Mouse (Mus musculus): ENCODE data around the gene Slc43a3. TPM values are rescaled to one million over a fixed set of nuclear protein-coding genes. Genes with fewer than 3 reads are reported as not detected.

Slc43a3 gene
- polyA plus RNA-seq, 1 experiment from 2014 or later = 4.2 TPM

DNA sequence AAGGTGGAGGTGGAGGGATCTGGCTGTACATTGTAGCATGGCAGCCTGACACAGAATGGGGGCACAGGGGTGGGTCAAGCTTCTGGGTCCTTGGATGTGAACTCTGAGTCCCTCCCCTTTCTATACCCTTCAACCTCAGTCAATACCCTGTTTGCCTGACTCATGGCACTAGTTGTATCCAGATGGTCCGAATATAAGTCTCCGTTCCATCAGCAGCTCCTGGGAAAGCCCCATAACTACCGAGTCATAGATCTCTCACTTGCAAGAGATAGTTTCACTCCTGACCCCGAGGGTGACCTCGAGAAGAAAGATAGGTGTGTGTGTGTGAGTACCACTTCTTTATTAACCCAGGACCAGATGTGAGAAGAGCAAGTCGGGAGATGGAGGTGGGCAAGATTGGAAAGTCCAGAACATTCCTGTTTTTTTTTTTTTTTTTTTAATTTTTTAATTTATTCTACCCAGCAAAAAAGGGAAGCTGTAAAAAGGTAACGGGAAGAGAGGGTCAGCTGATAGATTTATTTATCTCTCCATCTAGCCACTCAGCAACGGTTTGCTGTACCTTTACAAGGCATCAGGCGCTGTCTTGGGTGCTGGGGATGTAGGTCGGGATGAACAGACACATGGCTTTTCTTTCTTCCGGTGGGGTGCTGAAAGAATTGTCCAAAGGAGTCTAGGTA lies 22.3 kb downstream of the Slc43a3 start:
- H3K9ac ChIP-seq (replicated peaks; ENCODE audit: low read length) = no peak overlapping the region
- no peak overlapping the region for H3K27ac ChIP-seq (replicated peaks; ENCODE audit: low read depth, low read length)
- DNase-seq (no peak), ATAC-seq (ENCODE audit: low FRiP score, low TSS enrichment) (no peak)
- H3K9me3 ChIP-seq (ENCODE audit: control insufficient read depth, low read length) = no peaks in the 10 kb centered on the region
- H3K4me1 ChIP-seq (ENCODE audit: control insufficient read depth, insufficient read depth, low read length) = peaks cover 8% of the 10 kb centered on the region
- WGBS = 93% methylated on average over 11 of the region's 11 CpGs
- H3K27me3 ChIP-seq (ENCODE audit: control insufficient read depth, insufficient read depth, low read length) = no peaks in the 10 kb centered on the region
- H3K4me3 ChIP-seq (replicated peaks; ENCODE audit: low read depth, low read length) = no peak overlapping the region
- H3K4me2 ChIP-seq (ENCODE audit: low read length) = no peak overlapping the region
- H3K36me3 ChIP-seq (ENCODE audit: control insufficient read depth, insufficient read depth, low read length) = no peaks in the 10 kb centered on the region

DNA sequence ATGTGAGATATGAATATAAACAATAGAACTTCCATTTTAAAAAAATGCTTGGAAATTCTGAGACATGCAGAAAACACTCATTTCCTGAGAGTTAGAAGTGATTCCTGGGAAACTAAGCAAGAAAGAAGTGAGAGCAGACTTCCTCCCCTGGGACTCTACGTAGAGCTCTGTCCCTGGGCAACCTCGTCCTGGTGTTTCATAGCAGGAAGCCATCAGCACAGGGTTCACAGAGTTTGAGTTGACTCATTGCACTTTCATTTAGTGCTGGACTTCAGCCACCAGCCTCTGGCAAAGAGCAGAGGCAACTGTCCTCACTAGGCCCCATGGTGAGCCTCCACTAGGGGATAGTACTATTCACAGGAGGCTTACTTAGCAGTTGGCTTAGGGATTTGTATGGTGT lies 24.9 kb downstream of the Slc43a3 start:
- Histone ChIP-seq H3K27ac (replicated peaks; ENCODE audit: low read depth, low read length) (no peak overlapping the region), H3K4me2 (ENCODE audit: low read length) (no peak overlapping the region), H3K9ac (replicated peaks; ENCODE audit: low read length) (no peak overlapping the region), H3K27me3 (ENCODE audit: control insufficient read depth, insufficient read depth, low read length) (no peaks in the 10 kb centered on the region), H3K4me1 (ENCODE audit: control insufficient read depth, insufficient read depth, low read length) (peaks cover 8% of the 10 kb centered on the region), H3K36me3 (ENCODE audit: control insufficient read depth, insufficient read depth, low read length) (no peaks in the 10 kb centered on the region), H3K9me3 (ENCODE audit: control insufficient read depth, low read length) (no peaks in the 10 kb centered on the region), H3K4me3 (replicated peaks; ENCODE audit: low read depth, low read length) (no peak overlapping the region)
- ATAC-seq (ENCODE audit: low FRiP score, low TSS enrichment) = no peak
- no peak for DNase-seq
- 82% methylated on average over 2 of the region's 2 CpGs for WGBS

DNA sequence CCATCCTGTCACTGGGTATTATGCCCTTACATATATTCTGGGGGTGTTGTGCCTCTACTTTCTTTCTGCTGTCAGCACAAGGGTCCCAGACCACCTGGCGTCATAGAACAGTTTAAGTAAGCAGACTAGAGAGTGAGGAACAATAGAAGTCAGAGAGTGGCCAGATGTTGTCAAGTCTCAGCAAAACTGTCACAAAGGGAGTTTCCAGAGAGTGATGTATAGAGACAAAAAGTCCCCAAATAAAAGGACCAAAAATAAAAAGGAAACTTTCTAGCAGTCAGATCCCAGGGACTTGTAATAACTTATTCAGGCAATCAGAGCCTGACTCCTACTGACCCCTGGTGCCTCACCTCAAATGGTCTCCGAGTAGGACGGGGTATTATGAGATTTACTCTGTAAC lies 25.5 kb downstream of the Slc43a3 start:
- Histone ChIP-seq H3K4me3 (replicated peaks; ENCODE audit: low read depth, low read length) (no peak overlapping the region), H3K27me3 (ENCODE audit: control insufficient read depth, insufficient read depth, low read length) (no peaks in the 10 kb centered on the region), H3K4me1 (ENCODE audit: control insufficient read depth, insufficient read depth, low read length) (peaks cover 8% of the 10 kb centered on the region), H3K4me2 (ENCODE audit: low read length) (no peak overlapping the region), H3K9me3 (ENCODE audit: control insufficient read depth, low read length) (no peaks in the 10 kb centered on the region), H3K36me3 (ENCODE audit: control insufficient read depth, insufficient read depth, low read length) (no peaks in the 10 kb centered on the region), H3K27ac (replicated peaks; ENCODE audit: low read depth, low read length) (no peak overlapping the region), H3K9ac (replicated peaks; ENCODE audit: low read length) (no peak overlapping the region)
- ATAC-seq (ENCODE audit: low FRiP score, low TSS enrichment) (no peak), DNase-seq (no peak)
- WGBS = 43% methylated on average over 3 of the region's 3 CpGs

DNA sequence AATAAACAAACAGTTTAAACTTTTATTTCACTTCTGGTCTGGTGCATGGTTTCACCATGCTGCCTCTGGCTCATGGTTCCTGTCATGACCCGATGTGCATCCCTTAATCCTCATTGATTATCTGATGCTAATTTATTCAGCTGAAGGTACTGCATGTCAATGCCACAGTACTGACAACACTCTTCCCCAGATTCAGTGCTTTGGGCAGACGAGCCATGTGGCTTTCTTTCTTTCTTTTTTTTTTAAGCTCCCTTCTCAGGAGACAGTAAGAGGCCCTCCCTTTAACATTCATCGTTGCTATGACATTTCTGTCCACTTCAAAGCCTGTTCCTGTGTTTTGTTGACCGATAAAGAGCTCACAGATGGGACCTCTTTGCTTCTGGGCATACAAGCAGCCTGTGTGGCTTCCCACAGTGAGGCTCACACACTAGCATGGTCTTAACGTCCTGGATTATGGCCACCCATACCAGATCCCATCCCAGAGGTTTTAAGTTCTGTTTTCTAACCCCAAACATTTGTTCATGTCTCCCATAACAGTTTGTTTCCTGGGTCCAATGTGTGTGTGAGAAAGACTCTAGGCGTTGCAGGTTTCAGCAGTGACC lies 26.6 kb downstream of the Slc43a3 start:
- ATAC-seq (ENCODE audit: low FRiP score, low TSS enrichment) (no peak), DNase-seq (peak; percentile 8)
- H3K27ac ChIP-seq (replicated peaks; ENCODE audit: low read depth, low read length) = no peak overlapping the region
- no peak overlapping the region for H3K9ac ChIP-seq (replicated peaks; ENCODE audit: low read length)
- no peak overlapping the region for H3K4me2 ChIP-seq (ENCODE audit: low read length)
- no peaks in the 10 kb centered on the region for H3K36me3 ChIP-seq (ENCODE audit: control insufficient read depth, insufficient read depth, low read length)
- H3K4me3 ChIP-seq (replicated peaks; ENCODE audit: low read depth, low read length) = no peak overlapping the region
- H3K4me1 ChIP-seq (ENCODE audit: control insufficient read depth, insufficient read depth, low read length) = peaks cover 8% of the 10 kb centered on the region
- no peaks in the 10 kb centered on the region for H3K9me3 ChIP-seq (ENCODE audit: control insufficient read depth, low read length)
- H3K27me3 ChIP-seq (ENCODE audit: control insufficient read depth, insufficient read depth, low read length) = no peaks in the 10 kb centered on the region
- 13% methylated on average over 6 of the region's 6 CpGs for WGBS

DNA sequence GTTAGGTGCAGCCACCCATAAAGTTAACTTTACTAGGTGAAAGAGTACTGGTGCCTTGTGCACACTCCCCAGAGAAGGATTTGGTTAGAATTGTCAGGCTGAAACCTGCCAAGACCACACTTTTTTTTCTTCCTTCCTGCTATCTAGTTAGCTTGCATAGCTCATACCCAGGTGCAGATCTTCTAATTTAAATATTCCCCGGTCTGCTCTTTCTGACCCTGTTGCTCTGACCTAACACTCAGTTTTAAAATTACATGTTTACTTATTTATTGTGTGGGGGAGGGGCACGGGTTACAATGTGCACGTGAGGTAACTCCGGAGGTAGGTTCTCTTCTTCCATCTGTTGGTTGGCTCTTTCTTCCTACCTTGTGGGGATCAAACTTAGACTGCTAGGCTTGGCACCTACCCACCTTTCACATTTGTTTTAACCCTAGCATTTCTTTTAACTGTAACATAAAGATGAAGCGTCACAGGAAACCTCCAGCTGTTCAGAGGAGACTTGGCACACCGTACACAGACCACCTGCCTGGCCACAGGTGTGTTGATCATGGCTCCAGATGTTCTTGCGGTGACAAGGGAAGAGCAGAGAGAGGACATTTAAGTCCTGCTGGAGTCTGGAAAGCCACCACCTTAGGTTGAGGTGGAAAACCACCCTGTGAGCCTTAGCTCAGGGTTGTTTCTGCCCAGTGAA lies 27.9 kb downstream of the Slc43a3 start:
- H3K9me3 ChIP-seq (ENCODE audit: control insufficient read depth, low read length) = no peaks in the 10 kb centered on the region
- H3K9ac ChIP-seq (replicated peaks; ENCODE audit: low read length) = no peak overlapping the region
- no peaks in the 10 kb centered on the region for H3K27me3 ChIP-seq (ENCODE audit: control insufficient read depth, insufficient read depth, low read length)
- H3K4me3 ChIP-seq (replicated peaks; ENCODE audit: low read depth, low read length) = no peak overlapping the region
- ATAC-seq (ENCODE audit: low FRiP score, low TSS enrichment) (no peak), DNase-seq (no peak)
- no peaks in the 10 kb centered on the region for H3K36me3 ChIP-seq (ENCODE audit: control insufficient read depth, insufficient read depth, low read length)
- WGBS = 92% methylated on average over 7 of the region's 7 CpGs
- no peak overlapping the region for H3K27ac ChIP-seq (replicated peaks; ENCODE audit: low read depth, low read length)
- no peak overlapping the region for H3K4me2 ChIP-seq (ENCODE audit: low read length)
- peaks cover 8% of the 10 kb centered on the region for H3K4me1 ChIP-seq (ENCODE audit: control insufficient read depth, insufficient read depth, low read length)

DNA sequence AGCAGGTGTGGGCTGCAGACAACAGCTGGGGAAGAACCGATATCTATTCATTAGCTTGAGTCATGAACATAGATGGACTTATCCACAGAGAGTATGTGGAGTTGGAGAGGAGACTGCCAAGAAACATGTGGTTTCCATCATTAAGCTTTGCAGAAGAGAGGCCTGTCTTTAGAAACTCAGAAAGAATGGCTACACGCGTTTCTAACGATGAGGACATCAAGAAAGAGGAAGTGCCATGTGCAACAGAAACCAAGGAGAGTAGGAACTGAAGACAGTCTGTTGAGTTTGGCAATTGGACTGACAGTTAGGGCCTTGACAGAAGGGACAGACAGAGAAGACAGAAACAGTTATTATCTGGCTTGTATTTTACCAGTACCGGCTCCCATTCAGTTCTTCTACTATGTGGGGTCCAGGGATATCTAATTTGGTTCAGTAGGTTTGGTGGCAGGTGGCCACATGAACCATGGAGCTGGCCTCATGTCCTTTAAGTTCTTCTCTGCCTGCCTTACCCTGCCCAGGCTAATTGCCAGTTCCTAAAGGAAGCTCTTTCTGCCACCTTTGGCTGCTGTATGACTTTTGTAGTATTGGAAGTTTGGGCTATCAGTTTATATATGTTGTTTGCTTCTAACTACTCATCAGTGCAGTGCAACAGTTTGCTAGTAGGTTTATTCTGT lies 31.1 kb downstream of the Slc43a3 start:
- H3K27ac ChIP-seq (replicated peaks; ENCODE audit: low read depth, low read length) = no peak overlapping the region
- no peaks in the 10 kb centered on the region for H3K27me3 ChIP-seq (ENCODE audit: control insufficient read depth, insufficient read depth, low read length)
- H3K9ac ChIP-seq (replicated peaks; ENCODE audit: low read length) = no peak overlapping the region
- DNase-seq = no peak
- H3K4me1 ChIP-seq (ENCODE audit: control insufficient read depth, insufficient read depth, low read length) = peaks cover 8% of the 10 kb centered on the region
- 94% methylated on average over 5 of the region's 5 CpGs for WGBS
- no peak overlapping the region for H3K4me3 ChIP-seq (replicated peaks; ENCODE audit: low read depth, low read length)
- H3K36me3 ChIP-seq (ENCODE audit: control insufficient read depth, insufficient read depth, low read length) = no peaks in the 10 kb centered on the region
- no peaks in the 10 kb centered on the region for H3K9me3 ChIP-seq (ENCODE audit: control insufficient read depth, low read length)
- ATAC-seq (ENCODE audit: low FRiP score, low TSS enrichment) = no peak
- H3K4me2 ChIP-seq (ENCODE audit: low read length) = no peak overlapping the region

DNA sequence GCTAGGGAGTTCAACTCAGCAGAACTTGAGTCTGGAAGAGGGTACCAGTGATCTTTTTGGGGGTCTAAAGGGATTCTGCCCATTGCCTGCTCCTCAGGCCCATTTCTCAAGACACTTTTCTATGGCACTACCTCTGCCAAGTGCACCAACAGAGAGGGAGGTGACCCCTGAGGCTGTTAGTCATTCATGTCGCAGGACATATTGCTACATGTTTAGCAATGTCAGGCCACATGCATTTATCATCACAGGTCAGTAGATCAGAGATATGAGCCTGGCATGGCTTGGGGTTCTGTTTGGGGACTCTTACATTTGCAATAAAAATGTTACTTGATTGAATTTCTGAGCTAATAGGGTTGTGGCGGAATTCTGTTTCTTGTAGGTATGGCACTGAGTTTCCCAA lies 39.2 kb downstream of the Slc43a3 start:
- WGBS = 96% methylated on average over 2 of the region's 2 CpGs
- ATAC-seq (ENCODE audit: low FRiP score, low TSS enrichment) (no peak), DNase-seq (no peak)
- no peak overlapping the region for H3K27ac ChIP-seq (replicated peaks; ENCODE audit: low read depth, low read length)
- no peak overlapping the region for H3K9ac ChIP-seq (replicated peaks; ENCODE audit: low read length)
- no peak overlapping the region for H3K4me3 ChIP-seq (replicated peaks; ENCODE audit: low read depth, low read length)
- no peaks in the 10 kb centered on the region for H3K9me3 ChIP-seq (ENCODE audit: control insufficient read depth, low read length)
- no peak overlapping the region for H3K4me2 ChIP-seq (ENCODE audit: low read length)
- no peaks in the 10 kb centered on the region for H3K4me1 ChIP-seq (ENCODE audit: control insufficient read depth, insufficient read depth, low read length)
- H3K27me3 ChIP-seq (ENCODE audit: control insufficient read depth, insufficient read depth, low read length) = no peaks in the 10 kb centered on the region
- H3K36me3 ChIP-seq (ENCODE audit: control insufficient read depth, insufficient read depth, low read length) = no peaks in the 10 kb centered on the region

DNA sequence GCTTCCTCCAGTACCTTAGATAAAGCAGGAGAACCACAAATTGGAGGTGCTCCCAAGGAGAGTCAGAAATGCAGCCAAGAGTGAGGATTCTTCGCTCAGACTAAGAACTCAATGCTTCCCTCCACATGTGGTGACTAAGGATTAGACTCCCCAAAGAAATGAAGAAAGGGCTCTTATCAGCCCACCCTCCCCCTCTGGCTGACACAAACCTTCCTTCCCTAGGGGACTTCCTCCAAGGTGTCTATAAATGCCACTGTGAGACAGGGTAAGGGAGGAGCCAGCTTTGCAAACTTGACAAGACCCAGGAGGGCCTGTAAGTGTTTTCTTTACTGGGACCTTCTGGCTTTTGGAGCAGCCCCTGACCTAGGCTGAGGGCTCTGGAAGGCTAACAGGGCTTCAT lies 43.8 kb downstream of the Slc43a3 start, which contains the start of gene Prg2:
Gene Prg2 (plus strand): TSS at position 274 of the 400 bp plus-strand sequence.
- 35% methylated on average over 1 of the region's 1 CpGs for WGBS
- no peak for DNase-seq
- ATAC-seq (ENCODE audit: low FRiP score, low TSS enrichment) = no peak

More for the DNA sequence above, 43.8 kb downstream of the Slc43a3 start, which contains the start of gene Prg2:
- Histone ChIP-seq H3K4me3 (replicated peaks; ENCODE audit: low read depth, low read length) (no peak within 1 kb of the TSS), H3K4me2 (ENCODE audit: low read length) (no peak within 1 kb of the TSS), H3K36me3 (ENCODE audit: control insufficient read depth, insufficient read depth, low read length) (no peaks in the 10 kb centered on the region), H3K4me1 (ENCODE audit: control insufficient read depth, insufficient read depth, low read length) (no peaks in the 10 kb centered on the region), H3K9ac (replicated peaks; ENCODE audit: low read length) (no peak within 1 kb of the TSS), H3K27me3 (ENCODE audit: control insufficient read depth, insufficient read depth, low read length) (no peaks in the 10 kb centered on the region), H3K27ac (replicated peaks; ENCODE audit: low read depth, low read length) (no peak within 1 kb of the TSS), H3K9me3 (ENCODE audit: control insufficient read depth, low read length) (no peaks in the 10 kb centered on the region)
